Mouse (Mus musculus) CH12.LX (cell line): ENCODE data around the gene Hyou1. TPM values are rescaled to one million over a fixed set of nuclear protein-coding genes. Genes with fewer than 3 reads are reported as not detected.
A peak's percentile ranks its signal among the peaks of the same experiment; 100 is the strongest.
"Not testable (repeated sequence)": the region's sequence is repeated elsewhere in the genome, so short reads cannot be mapped to it uniquely, and the experiment has no call there.

Experiments
- DNase-seq: peaks from one replicate; pipeline ENCODE4 v3.0.0-alpha.2; 2013; ENCODE audit errors: extremely low read depth
- H3K27ac ChIP-seq: 2 replicates; pipeline ENCODE4 v1.5.1; 2012; ENCODE audit warnings: low read depth, mild to moderate bottlenecking, control low read depth, moderate library complexity; ENCODE audit not compliant: insufficient read depth
- H3K27me3 ChIP-seq: replicated peaks from 2 replicates; pipeline ENCODE3; 2012; ENCODE audit warnings: inconsistent platforms
- H3K36me3 ChIP-seq, 2 experiments: replicated peaks in 1 of 2; 2 replicates each; pipeline versions ENCODE3 to v1.6.1; 2012; ENCODE audit warnings: inconsistent platforms in 1 of 2, low read length in 1 of 2, mild to moderate bottlenecking in 1 of 2, mixed read lengths in 1 of 2, moderate library complexity in 1 of 2; ENCODE audit not compliant: control insufficient read depth in 1 of 2, insufficient read depth in 1 of 2
- H3K4me1 ChIP-seq, 2 experiments: 2 replicates each; pipeline ENCODE4 v1.6.1; 2012; ENCODE audit warnings: inconsistent platforms in 1 of 2, moderate library complexity in 1 of 2; ENCODE audit not compliant: insufficient read depth in 2 of 2, control insufficient read depth in 1 of 2
- H3K4me2 ChIP-seq: 2 replicates; pipeline ENCODE4 v1.6.1; 2012; ENCODE audit warnings: low read depth, mild to moderate bottlenecking, control low read depth; ENCODE audit not compliant: poor library complexity, insufficient read depth, severe bottlenecking
- H3K4me3 ChIP-seq, 3 experiments: fragments of 150-350 bp in 1 of 3; sonication (generic) in 1 of 3; replicated peaks in 1 of 3; 2 replicates each; pipeline versions ENCODE3 to v1.5.1; 2011 to 2012; ENCODE audit warnings: low read depth in 2 of 3, low read length in 2 of 3, mild to moderate bottlenecking in 2 of 3, moderate library complexity in 2 of 3, control low read depth in 1 of 3, improper control_type of control experiment in 1 of 3, inconsistent platforms in 1 of 3, mixed read lengths in 1 of 3; ENCODE audit not compliant: poor library complexity in 1 of 3
- H3K79me2 ChIP-seq: replicated peaks from 2 replicates; pipeline ENCODE4 v1.6.1; 2012; ENCODE audit warnings: mild to moderate bottlenecking, moderate library complexity; ENCODE audit not compliant: control insufficient read depth, poor library complexity, insufficient read depth, severe bottlenecking; ENCODE audit errors: extremely low read depth
- H3K9ac ChIP-seq: 2 replicates; pipeline ENCODE4 v1.6.1; 2012; ENCODE audit warnings: low read depth, mild to moderate bottlenecking, control low read depth, moderate library complexity; ENCODE audit not compliant: insufficient read depth
- H3K9me3 ChIP-seq: replicated peaks from 2 replicates; pipeline ENCODE3; 2012; ENCODE audit warnings: low read length, inconsistent platforms, mixed read lengths
- BHLHE40 ChIP-seq: IDR thresholded peaks from 2 replicates; pipeline ENCODE4 v1.6.1; 2011; ENCODE audit warnings: mild to moderate bottlenecking, low read depth, low read length, improper control_type of control experiment
- CTCF ChIP-seq, 2 experiments: IDR thresholded peaks in 1 of 2; conservative IDR thresholded peaks in 1 of 2; 2 replicates each; pipeline ENCODE4 v1.5.1; 2011 to 2012; ENCODE audit warnings: low read depth in 2 of 2, low read length in 2 of 2, improper control_type of control experiment in 1 of 2, inconsistent platforms in 1 of 2, mild to moderate bottlenecking in 1 of 2, moderate library complexity in 1 of 2
- E2F4 ChIP-seq: IDR thresholded peaks from 2 replicates; pipeline ENCODE4 v1.6.1; 2011; ENCODE audit warnings: low read depth, low read length, improper control_type of control experiment; ENCODE audit not compliant: insufficient replicate concordance
- EP300 ChIP-seq: IDR thresholded peaks from 2 replicates; pipeline ENCODE4 v1.6.1; 2011; ENCODE audit warnings: low read length, improper control_type of control experiment
- JUN ChIP-seq: IDR thresholded peaks from 2 replicates; pipeline ENCODE4 v1.6.1; 2011; ENCODE audit warnings: low read depth, mild to moderate bottlenecking, low read length, improper control_type of control experiment, moderate library complexity; ENCODE audit not compliant: insufficient read depth
- JUND ChIP-seq: conservative IDR thresholded peaks from 2 replicates; pipeline ENCODE4 v1.6.1; 2011; ENCODE audit warnings: low read depth, low read length, improper control_type of control experiment
- MAFK ChIP-seq: IDR thresholded peaks from 2 replicates; pipeline ENCODE4 v1.6.1; 2011; ENCODE audit warnings: low read length, improper control_type of control experiment; ENCODE audit not compliant: insufficient replicate concordance
- MEF2A ChIP-seq: IDR thresholded peaks from 2 replicates; pipeline ENCODE4 v1.6.1; 2014; ENCODE audit warnings: low read depth, mild to moderate bottlenecking, inconsistent platforms, low read length, improper control_type of control experiment, borderline replicate concordance
- POLR2AphosphoS2 ChIP-seq: IDR thresholded peaks from 2 replicates; pipeline ENCODE4 v1.6.1; 2011; ENCODE audit warnings: low read depth, low read length, improper control_type of control experiment
- RAD21 ChIP-seq: IDR thresholded peaks from 2 replicates; pipeline ENCODE4 v1.6.1; 2011; ENCODE audit warnings: low read depth, mild to moderate bottlenecking, low read length, improper control_type of control experiment, moderate library complexity
- RCOR1 ChIP-seq: conservative IDR thresholded peaks from 2 replicates; pipeline ENCODE4 v1.6.1; 2012; ENCODE audit warnings: low read depth, mild to moderate bottlenecking, inconsistent platforms, low read length, improper control_type of control experiment
- SIN3A ChIP-seq: IDR thresholded peaks from 2 replicates; pipeline ENCODE4 v1.6.1; 2012; ENCODE audit warnings: low read length, improper control_type of control experiment, inconsistent platforms
- TBP ChIP-seq: conservative IDR thresholded peaks from 2 replicates; pipeline ENCODE4 v1.6.1; 2011; ENCODE audit warnings: low read depth, low read length, improper control_type of control experiment
- USF2 ChIP-seq: conservative IDR thresholded peaks from 2 replicates; pipeline ENCODE4 v1.6.1; 2011; ENCODE audit warnings: low read depth, low read length, improper control_type of control experiment
- ZC3H11A ChIP-seq: IDR thresholded peaks from 2 replicates; pipeline ENCODE4 v1.6.1; 2012; ENCODE audit warnings: low read depth, mild to moderate bottlenecking, inconsistent platforms, low read length, improper control_type of control experiment
- ZNF384 ChIP-seq: IDR thresholded peaks from 2 replicates; pipeline ENCODE4 v1.6.1; 2012; ENCODE audit warnings: low read depth, low read length, improper control_type of control experiment, inconsistent platforms
- dilution Hi-C: fragments of 300-500 bp; cut with MboI; formaldehyde crosslinking; loops from 2 replicates; pipeline ENCODE4 v1.14.3; 2020; ENCODE audit warnings: low sequenced_read_pairs; ENCODE audit not compliant: extremely low pct_unique_long_range_greater_than_20kb, extremely low pct_ligation_motif_present
- in situ Hi-C: fragments of 300-500 bp; cut with MboI; formaldehyde crosslinking; loops from 3 replicates; pipeline ENCODE4 v1.14.3; 2019; ENCODE audit warnings: low sequenced_read_pairs, low pct_ligation_motif_present, low pct_unique_long_range_greater_than_20kb, mixed read lengths
- polyA plus RNA-seq: library from polyadenylated mRNA; unstranded; fragments of >175 nt; gene quantifications from 2 replicates; pipeline ENCODE4 v1.2.1, GENCODE M21; 2012; ENCODE audit warnings: low read depth; ENCODE audit not compliant: insufficient read length
- total RNA-seq, 2 experiments: library from RNA; depleted of rRNA; stranded (reverse); fragments of 300-350 nt in 1 of 2; fragments of >200 nt in 1 of 2; gene quantifications; 2 replicates each; pipeline ENCODE4 v1.2.3; 2012 to 2014

Hyou1 gene
- total and polyA plus RNA-seq, 3 experiments = 32.6 to 89.9 (median 88.7) TPM

- H3K9me3 ChIP-seq = peaks cover 2% of the 10 kb centered on the region
- no peak overlapping the region for H3K27ac ChIP-seq
- H3K9ac ChIP-seq = no peak overlapping the region
- no peak overlapping the region for H3K4me2 ChIP-seq
- H3K79me2 ChIP-seq = peaks cover 9% of the 10 kb centered on the region
- no peak overlapping the region for H3K4me3 ChIP-seq
- DNase-seq = peak; percentile 33
- dilution Hi-C loops = no loop called here
- H3K36me3 ChIP-seq = peaks cover 3 to 6% of the 10 kb centered on the region in 2 experiments
- TF ChIP-seq CTCF (conservative IDR thresholded peaks at IDR 0.05 in 1 of 2, IDR thresholded peaks at IDR 0.05 in 1 of 2; ENCODE audit: low read depth in 2 of 2, low read length in 2 of 2) = peak in 1 of 2 experiments; percentile 46; a peak in 2 of 4 replicates
- no peak for TF ChIP-seq E2F4
- TF ChIP-seq RAD21 = peak; percentile 13
- peaks cover 0 to 13% of the 10 kb centered on the region in 2 experiments; a peak in 2 of 4 replicates for H3K4me1 ChIP-seq
- in situ Hi-C loops = no loop called here
- no peaks in the 10 kb centered on the region for H3K27me3 ChIP-seq
Observed at GRCm38 (mm10) chr9:44364480-44364879, 14.8 kb upstream of the Hyou1 start.

- no peak for TF ChIP-seq MAFK
- TF ChIP-seq USF2 = no peak
- TF ChIP-seq JUND = no peak
- TF ChIP-seq BHLHE40 = no peak
- no peak for TF ChIP-seq ZNF384
- no peak for TF ChIP-seq RCOR1
- TF ChIP-seq POLR2AphosphoS2 = no peak
- TF ChIP-seq TBP = no peak
- TF ChIP-seq JUN = no peak
- Histone ChIP-seq H3K79me2 (peaks cover 2% of the 10 kb centered on the region; the same call in 1 of the 2 replicates), H3K4me2 (no peak overlapping the region), H3K9me3 (no peaks in the 10 kb centered on the region), H3K36me3 (no peaks in the 10 kb centered on the region), H3K9ac (no peak overlapping the region), H3K4me3 (no peak overlapping the region), H3K4me1 (peaks cover 0 to 16% of the 10 kb centered on the region in 2 experiments; a peak in 2 of 4 replicates), H3K27ac (no peak overlapping the region), H3K27me3 (no peaks in the 10 kb centered on the region)
- in situ Hi-C loops (no loop called here), dilution Hi-C loops (no loop called here)
- DNase-seq = no peak
Observed at GRCm38 (mm10) chr9:44373386-44373785, 5.9 kb upstream of the Hyou1 start.

GRCm38 (mm10) chr9:44376141-44376540 is 3.1 kb upstream of the Hyou1 start:
- no peaks in the 10 kb centered on the region for H3K27me3 ChIP-seq
- no peak for DNase-seq
- H3K9ac ChIP-seq = no peak overlapping the region
- no peak for TF ChIP-seq MEF2A
- TF ChIP-seq ZC3H11A = no peak
- no peak for TF ChIP-seq SIN3A
- TF ChIP-seq EP300 = no peak
- H3K4me2 ChIP-seq = no peak overlapping the region
- H3K9me3 ChIP-seq = no peaks in the 10 kb centered on the region
- dilution Hi-C loops = no loop called here
- no peak overlapping the region for H3K4me3 ChIP-seq
- in situ Hi-C loops = no loop called here
- peaks cover 20% of the 10 kb centered on the region for H3K79me2 ChIP-seq
- H3K27ac ChIP-seq = no peak overlapping the region
- peaks cover 4 to 27% of the 10 kb centered on the region in 2 experiments for H3K4me1 ChIP-seq
- peaks cover 2 to 8% of the 10 kb centered on the region in 2 experiments for H3K36me3 ChIP-seq

GRCm38 (mm10) chr9:44377335-44377734 is 2.0 kb upstream of the Hyou1 start:
- H3K4me2 ChIP-seq, H3K27me3 ChIP-seq, H3K27ac ChIP-seq, H3K9ac ChIP-seq, in situ Hi-C loops, H3K9me3 ChIP-seq, H3K4me3 ChIP-seq, dilution Hi-C loops, DNase-seq: not testable (repeated sequence)
- H3K4me1 ChIP-seq = peaks cover 7 to 35% of the 10 kb centered on the region in 2 experiments
- peaks cover 14 to 20% of the 10 kb centered on the region in 2 experiments for H3K36me3 ChIP-seq
- H3K79me2 ChIP-seq = peaks cover 25% of the 10 kb centered on the region
